Mouse (Mus musculus): ENCODE data around the gene Timp4. TPM values are rescaled to one million over a fixed set of nuclear protein-coding genes. Genes with fewer than 3 reads are reported as not detected.

The Timp4 gene
- polyA plus RNA-seq (2017; shearing (Covaris generic)) = under 1 TPM in 1 of 2 experiments, not detected in 1; 0.47 TPM

GRCm38 (mm10) chr6:115252099-115252873, at the start of gene Timp4:
TSS of gene Timp4 (minus strand) at chr6:115252205.

GRCm38 (mm10) chr6:115227043-115227442, 25.0 kb downstream of the Timp4 start, which contains the start of gene Gm17482:
TSS of gene Gm17482 (plus strand) at chr6:115227343.

Other genes with a start within 250 kb of the Timp4 start
- gene Tamm41, start 214.3 kb downstream of the Timp4 start, polyA plus RNA-seq (2017; shearing (Covaris generic)) = 10 to 100 TPM; 37.7 to 53.9 TPM
- under 1 TPM in 1 of 2 experiments, not detected in 1; 0.11 TPM for gene Syn2, start 117.3 kb downstream of the Timp4 start, polyA plus RNA-seq (2017; shearing (Covaris generic))
- gene Gm17482, start 24.9 kb downstream of the Timp4 start, polyA plus RNA-seq (2017; shearing (Covaris generic)) = not detected
- 1 to 10 TPM; 2.6 to 6.8 TPM for gene Pparg, start 108.7 kb upstream of the Timp4 start, polyA plus RNA-seq (2017; shearing (Covaris generic))